Mouse (Mus musculus) ovary, adult 18-20 months (tissue): Measurements from ENCODE around the gene Hist1h2ad.
"Not testable (repeated sequence)": the region's sequence is repeated elsewhere in the genome, so short reads cannot be mapped to it uniquely, and the experiment has no call there.

ENCODE experiments used
- DNase-seq: peaks from one replicate; pipeline ENCODE4 v3.0.0; 2022; ENCODE audit warnings: low spot score, mixed read lengths

Hist1h2ad gene

GRCm38 (mm10) chr13:23585442-23586098 is 11.4 kb downstream of the Hist1h2ad start:
- peak; percentile 68 for DNase-seq

GRCm38 (mm10) chr13:23586099-23586939 is 12.1 kb downstream of the Hist1h2ad start:
- no peak for DNase-seq

GRCm38 (mm10) chr13:23586940-23587225 is 12.7 kb downstream of the Hist1h2ad start:
- DNase-seq = no peak

- DNase-seq = no peak
These were observed 17.0 kb downstream of the Hist1h2ad start for GRCm38 (mm10) chr13:23591206-23591605.

GRCm38 (mm10) chr13:23591886-23592285 is 17.7 kb downstream of the Hist1h2ad start:
- DNase-seq = not testable (repeated sequence)

GRCm38 (mm10) chr13:23592614-23593013 is 18.4 kb downstream of the Hist1h2ad start:
- no peak for DNase-seq

GRCm38 (mm10) chr13:23593051-23593770 is 19.0 kb downstream of the Hist1h2ad start:
- DNase-seq = no peak

GRCm38 (mm10) chr13:23595185-23595584 is 21.0 kb downstream of the Hist1h2ad start:
- DNase-seq = no peak

GRCm38 (mm10) chr13:23595622-23596372 is 21.6 kb downstream of the Hist1h2ad start:
- DNase-seq = no peak

- no peak for DNase-seq
These were observed 23.8 kb downstream of the Hist1h2ad start for GRCm38 (mm10) chr13:23597957-23598356.

GRCm38 (mm10) chr13:23603182-23603699 is 29.1 kb downstream of the Hist1h2ad start:
- no peak for DNase-seq

- no peak for DNase-seq
These were observed 30.3 kb downstream of the Hist1h2ad start for GRCm38 (mm10) chr13:23604452-23604851.

GRCm38 (mm10) chr13:23605052-23605451 is 30.9 kb downstream of the Hist1h2ad start:
- DNase-seq = no peak

- DNase-seq = no peak
These were observed 35.0 kb downstream of the Hist1h2ad start for GRCm38 (mm10) chr13:23609209-23609608.

- DNase-seq = no peak
These were observed 35.7 kb downstream of the Hist1h2ad start for GRCm38 (mm10) chr13:23609844-23610243.

GRCm38 (mm10) chr13:23610393-23610792 is 36.2 kb downstream of the Hist1h2ad start:
- no peak for DNase-seq

- DNase-seq = no peak
These were observed 37.5 kb downstream of the Hist1h2ad start for GRCm38 (mm10) chr13:23611638-23612037.

GRCm38 (mm10) chr13:23620056-23620732 is 46.0 kb downstream of the Hist1h2ad start:
- no peak for DNase-seq

- DNase-seq = peak; percentile 54
These were observed 46.8 kb downstream of the Hist1h2ad start, which contains the start of gene Hist1h2be for GRCm38 (mm10) chr13:23620733-23621531. Gene Hist1h2be, minus strand, starts transcription at chr13:23621124.

- DNase-seq = peak; percentile 72
These were observed 47.5 kb downstream of the Hist1h2ad start for GRCm38 (mm10) chr13:23621532-23622174.
